Mouse (Mus musculus) midbrain, embryonic 14.5 days (tissue): ENCODE data around the gene Hspa2. TPM values are rescaled to one million over a fixed set of nuclear protein-coding genes. Genes with fewer than 3 reads are reported as not detected.
A peak's percentile ranks its signal among the peaks of the same experiment; 100 is the strongest.
"Not testable (repeated sequence)": the region's sequence is repeated elsewhere in the genome, so short reads cannot be mapped to it uniquely, and the experiment has no call there.

Experiments used
- ATAC-seq: fragments of 200-750 bp; cut with Nextera tagmentation; 2 replicates; pipeline ENCODE4 v1.8.0; 2017; ENCODE audit warnings: moderate number of reproducible peaks, moderate library complexity; ENCODE audit not compliant: low FRiP score, low TSS enrichment
- DNase-seq: peaks from one replicate; pipeline ENCODE4 v3.0.0-alpha.2; 2015
- H3K27ac ChIP-seq: fragments of 300-500 bp; sonication (generic); replicated peaks from 2 replicates; pipeline ENCODE4 v1.5.1; 2014; ENCODE audit warnings: mild to moderate bottlenecking, low read depth, low read length, moderate library complexity
- H3K27me3 ChIP-seq: fragments of 300-500 bp; sonication (generic); 2 replicates; pipeline ENCODE4 v1.6.1; 2014; ENCODE audit warnings: low read length, control low read depth, mixed read lengths; ENCODE audit not compliant: control insufficient read depth, insufficient read depth
- H3K36me3 ChIP-seq: fragments of 300-500 bp; sonication (generic); 2 replicates; pipeline ENCODE4 v1.6.1; 2014; ENCODE audit warnings: low read length, control low read depth; ENCODE audit not compliant: control insufficient read depth, insufficient read depth
- H3K4me1 ChIP-seq: fragments of 300-500 bp; sonication (generic); 2 replicates; pipeline ENCODE4 v1.6.1; 2014; ENCODE audit warnings: mild to moderate bottlenecking, antibody characterized with exemption, low read length, control low read depth; ENCODE audit not compliant: control insufficient read depth, insufficient read depth
- H3K4me2 ChIP-seq: fragments of 300-500 bp; sonication (generic); 2 replicates; pipeline ENCODE4 v1.6.1; 2014; ENCODE audit warnings: mild to moderate bottlenecking, low read length, moderate library complexity
- H3K4me3 ChIP-seq: fragments of 300-500 bp; sonication (generic); replicated peaks from 2 replicates; pipeline ENCODE4 v1.5.1; 2014; ENCODE audit warnings: low read depth, low read length
- H3K9ac ChIP-seq: fragments of 300-500 bp; sonication (generic); replicated peaks from 2 replicates; pipeline ENCODE4 v1.6.1; 2014; ENCODE audit warnings: mild to moderate bottlenecking, low read length, moderate library complexity
- H3K9me3 ChIP-seq: fragments of 300-500 bp; sonication (generic); 2 replicates; pipeline ENCODE4 v1.6.1; 2016; ENCODE audit warnings: low read length, control low read depth, mixed read lengths; ENCODE audit not compliant: control insufficient read depth
- WGBS: fragments of 180-500 bp; shearing (Covaris S2); extraction: QIAGEN DNeasy Blood & Tissue Kit; methylation state at CpG from one replicate; pipeline ENCODE4 v1.1.7; 2014; 5-methylcytosine and 5-hydroxymethylcytosine counted together
- polyA plus RNA-seq: library from polyadenylated mRNA; unstranded; fragments of >200 nt; fragmentation: Nextera tagmentation; extraction: Ambion mirVana; gene quantifications from 2 replicates; pipeline ENCODE4 v1.2.1, GENCODE M21; 2014

Gene Hspa2
- polyA plus RNA-seq, 1 experiment from 2014 or later: 5.3 TPM

DNA sequence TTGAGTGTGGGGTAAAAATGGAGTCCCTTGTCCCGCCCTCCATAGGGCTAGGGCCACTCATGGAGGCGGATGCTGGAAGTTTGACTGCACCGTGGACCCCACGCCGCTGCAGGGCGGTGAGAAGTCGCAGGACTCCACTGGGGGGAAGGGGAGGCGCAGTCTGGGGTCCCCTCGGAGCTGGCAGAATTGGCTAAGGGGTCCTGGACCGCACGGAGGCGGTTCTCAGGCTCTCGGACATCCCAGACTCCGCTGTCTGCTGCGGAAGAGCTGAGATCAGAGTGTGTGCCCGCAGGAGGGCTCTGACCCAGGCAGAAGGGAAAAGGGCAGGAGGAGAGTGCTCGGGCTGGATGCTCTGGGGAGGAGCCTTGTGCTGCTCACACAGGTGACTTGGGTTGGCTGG lies 31.1 kb downstream of the Hspa2 start:
- ATAC-seq: no peak
- peaks cover 7% of the 10 kb centered on the region; the same call in 1 of the 2 replicates for H3K4me1 ChIP-seq
- peaks cover 5% of the 10 kb centered on the region; the same call in 1 of the 2 replicates for H3K27me3 ChIP-seq
- H3K27ac ChIP-seq: no peak overlapping the region
- 3% methylated on average over 17 of the region's 17 CpGs for WGBS
- no peak for DNase-seq
- peak overlapping the region; percentile 46 for H3K4me2 ChIP-seq
- H3K36me3 ChIP-seq: no peaks in the 10 kb centered on the region
- no peak overlapping the region for H3K9ac ChIP-seq
- H3K4me3 ChIP-seq: peak overlapping the region; percentile 15; the same call in 1 of the 2 replicates
- no peaks in the 10 kb centered on the region for H3K9me3 ChIP-seq

DNA sequence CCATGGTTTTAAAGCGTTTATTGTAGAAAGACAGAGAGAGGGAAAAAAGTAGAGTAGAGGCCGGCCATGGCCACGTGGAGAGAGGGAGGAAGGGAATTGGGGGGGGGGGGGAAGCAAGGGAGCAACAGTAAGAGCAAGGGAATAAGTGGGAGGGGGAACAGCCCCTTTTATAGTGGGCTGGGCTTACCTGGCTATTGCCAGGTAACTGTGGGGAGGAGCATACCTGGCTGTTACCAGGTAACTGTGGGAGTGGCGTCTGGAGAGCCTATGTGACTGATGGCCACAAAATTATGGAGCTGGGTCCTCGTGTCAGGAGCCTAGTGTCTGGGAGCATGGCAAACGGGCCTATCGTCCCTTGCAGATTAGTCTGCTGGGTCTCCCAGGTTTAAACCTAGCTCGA lies 31.6 kb downstream of the Hspa2 start:
- WGBS: 48% methylated on average over 8 of the region's 8 CpGs
- no peaks in the 10 kb centered on the region for H3K9me3 ChIP-seq
- H3K4me2 ChIP-seq: peak overlapping the region; percentile 46
- H3K27me3 ChIP-seq: peaks cover 5% of the 10 kb centered on the region; the same call in 1 of the 2 replicates
- no peak overlapping the region for H3K27ac ChIP-seq
- peaks cover 7% of the 10 kb centered on the region; the same call in 1 of the 2 replicates for H3K4me1 ChIP-seq
- no peak for ATAC-seq
- DNase-seq: no peak
- H3K36me3 ChIP-seq: no peaks in the 10 kb centered on the region
- H3K4me3 ChIP-seq: no peak overlapping the region
- no peak overlapping the region for H3K9ac ChIP-seq

DNA sequence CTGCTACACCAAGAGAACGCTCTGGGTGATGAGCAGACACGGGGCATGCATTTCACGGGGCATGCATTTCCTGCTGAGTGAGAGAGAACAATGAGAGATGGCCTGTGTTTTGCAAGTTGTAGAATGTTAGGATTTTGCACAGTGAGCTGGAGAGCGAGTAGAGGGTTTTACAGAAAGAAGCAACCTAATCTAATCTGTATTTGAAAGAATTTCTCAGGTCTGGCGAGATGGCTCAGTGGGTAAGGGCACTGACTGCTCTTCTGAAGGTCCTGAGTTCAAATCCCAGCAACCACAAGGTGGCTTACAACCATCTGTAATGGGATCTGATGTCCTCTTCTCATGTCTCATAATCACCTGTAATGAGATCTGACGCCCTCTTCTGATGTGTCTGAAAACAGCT lies 39.5 kb downstream of the Hspa2 start:
- not testable (repeated sequence) for H3K9me3 ChIP-seq, H3K4me1 ChIP-seq, ATAC-seq, H3K4me3 ChIP-seq, H3K27ac ChIP-seq, H3K36me3 ChIP-seq, H3K4me2 ChIP-seq, DNase-seq, H3K9ac ChIP-seq, H3K27me3 ChIP-seq
- WGBS: 75% methylated on average over 6 of the region's 6 CpGs

GRCm38 (mm10) chr12:76444359-76444772 lies 40.4 kb downstream of the Hspa2 start:
- DNase-seq (no peak), ATAC-seq (no peak)
- 67% methylated on average over 10 of the region's 10 CpGs for WGBS
- H3K4me1 ChIP-seq: no peaks in the 10 kb centered on the region
- H3K36me3 ChIP-seq: no peaks in the 10 kb centered on the region
- H3K9ac ChIP-seq: no peak overlapping the region
- no peaks in the 10 kb centered on the region for H3K27me3 ChIP-seq
- H3K4me2 ChIP-seq: no peak overlapping the region
- H3K9me3 ChIP-seq: no peaks in the 10 kb centered on the region
- H3K27ac ChIP-seq: no peak overlapping the region
- H3K4me3 ChIP-seq: no peak overlapping the region

DNA sequence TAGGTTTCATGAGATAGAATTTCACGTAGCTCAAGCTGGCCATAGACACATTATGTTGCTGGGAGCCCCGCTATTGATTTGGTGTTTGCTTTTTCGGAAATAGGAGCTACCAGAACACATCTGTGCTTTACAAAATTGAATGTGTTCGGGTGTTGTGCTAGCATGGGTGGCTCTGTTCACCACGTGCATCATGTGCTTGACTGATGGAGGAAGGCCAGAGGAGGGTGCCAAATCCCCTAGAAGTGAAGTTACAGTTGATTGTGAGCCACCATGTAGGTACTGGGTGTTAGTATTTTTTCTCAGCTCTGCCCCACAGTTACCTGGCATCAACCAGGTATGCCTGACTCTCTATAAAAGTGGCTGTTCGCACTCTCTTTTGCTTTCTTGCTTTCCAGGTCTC lies 40.9 kb downstream of the Hspa2 start:
- Histone ChIP-seq H3K27ac (no peak overlapping the region), H3K4me1 (no peaks in the 10 kb centered on the region), H3K9me3 (no peaks in the 10 kb centered on the region), H3K4me2 (no peak overlapping the region), H3K4me3 (no peak overlapping the region), H3K9ac (no peak overlapping the region), H3K36me3 (no peaks in the 10 kb centered on the region), H3K27me3 (no peaks in the 10 kb centered on the region)
- DNase-seq: no peak
- WGBS: 86% methylated on average over 6 of the region's 6 CpGs
- no peak for ATAC-seq

DNA sequence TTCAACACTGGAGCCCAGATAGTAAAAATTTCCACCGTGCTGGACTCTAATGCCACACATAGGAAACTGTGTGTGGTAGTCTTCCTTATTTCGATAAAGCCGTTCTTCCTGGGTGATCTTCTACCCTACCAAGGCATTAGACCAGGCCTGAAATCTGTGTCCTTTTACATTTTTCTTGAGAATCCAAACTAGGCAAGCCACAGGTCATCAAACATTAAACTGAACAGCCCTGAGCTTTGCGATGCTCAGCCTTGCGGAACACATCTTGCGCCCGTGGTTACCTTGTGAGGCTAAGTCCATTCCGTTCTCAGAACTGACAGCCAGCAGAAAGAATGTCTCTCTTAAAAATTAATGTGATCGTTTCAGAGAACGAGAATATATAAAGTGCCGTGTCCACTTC lies 42.2 kb downstream of the Hspa2 start:
- Histone ChIP-seq H3K9ac (no peak overlapping the region), H3K9me3 (no peaks in the 10 kb centered on the region), H3K4me3 (no peak overlapping the region), H3K4me1 (no peaks in the 10 kb centered on the region), H3K27me3 (no peaks in the 10 kb centered on the region), H3K4me2 (no peak overlapping the region), H3K36me3 (no peaks in the 10 kb centered on the region), H3K27ac (no peak overlapping the region)
- ATAC-seq (no peak), DNase-seq (no peak)
- 78% methylated on average over 11 of the region's 11 CpGs for WGBS

GRCm38 (mm10) chr12:76448127-76448526 lies 44.2 kb downstream of the Hspa2 start:
- Histone ChIP-seq H3K9ac (no peak overlapping the region), H3K27ac (no peak overlapping the region), H3K4me1 (no peaks in the 10 kb centered on the region), H3K27me3 (no peaks in the 10 kb centered on the region), H3K4me3 (no peak overlapping the region), H3K9me3 (no peaks in the 10 kb centered on the region), H3K4me2 (no peak overlapping the region), H3K36me3 (no peaks in the 10 kb centered on the region)
- WGBS: 80% methylated on average over 6 of the region's 6 CpGs
- no peak for ATAC-seq
- no peak for DNase-seq

DNA sequence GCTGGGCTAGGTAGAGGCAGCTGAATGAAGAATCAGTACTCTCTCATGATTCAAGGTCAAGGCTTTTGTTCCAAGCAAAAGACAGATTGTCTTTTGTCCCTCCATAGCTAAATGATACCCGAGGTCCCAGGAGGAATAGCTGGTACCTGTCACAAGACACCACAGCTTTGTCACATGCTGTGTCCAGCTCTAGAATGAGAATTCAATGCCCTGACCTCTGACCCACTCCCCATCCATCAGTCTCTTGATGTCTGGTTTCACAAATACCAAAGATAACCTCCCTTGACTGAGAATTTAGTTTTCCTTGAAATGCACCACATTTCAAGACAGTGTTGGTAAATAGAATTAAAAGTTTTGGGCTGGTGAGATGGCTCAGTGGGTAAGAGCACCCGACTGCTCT lies 48.2 kb downstream of the Hspa2 start:
- DNase-seq: no peak
- no peaks in the 10 kb centered on the region for H3K27me3 ChIP-seq
- H3K36me3 ChIP-seq: no peaks in the 10 kb centered on the region
- H3K4me2 ChIP-seq: no peak overlapping the region
- H3K4me1 ChIP-seq: no peaks in the 10 kb centered on the region
- no peaks in the 10 kb centered on the region for H3K9me3 ChIP-seq
- ATAC-seq: no peak
- H3K27ac ChIP-seq: no peak overlapping the region
- 80% methylated on average over 2 of the region's 2 CpGs for WGBS
- no peak overlapping the region for H3K9ac ChIP-seq
- H3K4me3 ChIP-seq: no peak overlapping the region
